Mouse (Mus musculus) thymus, postnatal 25 days (tissue): ENCODE measurements at regions not wholly inside any gene's neighbourhood (a gene's known extent, or its start where the extent isn't known, plus 50 kb on each side); places are given as distances from the start of the nearest gene placed in this dataset.
"Not testable (repeated sequence)": the region's sequence is repeated elsewhere in the genome, so short reads cannot be mapped to it uniquely, and the experiment has no call there.

Experiments
- DNase-seq: peaks from one replicate; pipeline ENCODE4 v3.0.0; 2022

- peak; percentile 61 for DNase-seq
Measured at GRCm38 (mm10) chr12:69485652-69486651, 96.9 kb downstream of the Vcpkmt start.

- DNase-seq, result no peak
Measured at GRCm38 (mm10) chr12:69481420-69481819, 101.4 kb downstream of the Vcpkmt start.

- peak; percentile 66 for DNase-seq
Measured at GRCm38 (mm10) chr12:69476631-69477091, 104.4 kb upstream of the Gm9887 start.

DNA sequence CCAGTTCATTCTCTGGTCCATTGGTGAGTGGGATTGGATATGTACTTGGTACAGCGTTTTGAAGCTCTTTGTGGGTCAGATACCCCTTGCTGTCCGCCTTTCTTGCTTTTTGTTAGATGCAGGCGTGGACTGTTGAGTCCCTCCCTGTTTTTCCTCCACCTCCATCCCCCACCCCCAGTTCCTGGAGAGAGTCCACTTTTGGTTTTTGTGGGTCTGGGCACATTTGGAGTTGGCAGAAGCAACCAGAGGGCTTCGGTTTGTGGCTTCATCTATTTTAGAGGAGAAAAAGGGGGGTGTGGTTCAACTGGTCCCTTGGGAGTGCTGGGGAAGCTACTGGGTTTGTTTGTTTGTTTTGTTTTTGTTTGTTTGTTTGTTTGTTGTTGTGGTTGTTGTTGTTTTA, 103.9 kb upstream of the Gm9887 start:
- DNase-seq, result no peak

DNA sequence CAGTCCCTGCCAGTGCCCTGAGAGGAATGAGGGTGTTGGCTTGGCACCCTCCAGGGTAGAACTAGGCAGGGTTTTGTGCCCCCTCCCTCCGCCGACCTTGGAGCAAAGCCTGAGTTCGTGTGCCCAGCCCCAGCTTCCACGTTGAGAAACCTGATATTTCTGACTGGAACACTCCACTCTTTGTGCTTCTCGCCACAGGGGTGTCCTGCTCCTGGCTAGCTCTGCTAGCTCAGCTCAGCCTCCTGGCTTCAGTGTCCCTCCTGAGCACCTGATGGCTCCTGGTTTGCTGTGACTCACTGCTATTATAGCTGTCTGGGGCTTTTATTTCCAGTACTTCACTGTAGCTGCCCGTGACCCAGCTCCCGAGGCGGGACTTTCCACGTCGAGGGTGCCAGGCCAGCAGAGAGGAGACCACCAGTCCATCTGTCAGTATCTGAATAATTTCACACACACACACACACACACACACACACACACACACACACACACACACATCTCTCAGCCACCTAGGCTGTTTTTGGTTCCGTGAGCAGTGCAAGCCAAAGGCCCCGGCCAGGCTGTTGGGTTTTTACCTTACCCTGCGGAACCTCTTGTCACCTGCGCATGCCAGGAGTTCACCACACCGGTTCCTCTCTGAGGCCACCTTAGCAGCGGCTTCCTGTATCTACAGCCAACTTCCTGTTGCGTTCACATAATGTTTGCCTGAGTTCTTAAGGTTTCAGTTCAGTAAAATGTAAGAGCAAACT, 102.8 kb upstream of the Gm9887 start:
- peak; percentile 72 for DNase-seq

DNA sequence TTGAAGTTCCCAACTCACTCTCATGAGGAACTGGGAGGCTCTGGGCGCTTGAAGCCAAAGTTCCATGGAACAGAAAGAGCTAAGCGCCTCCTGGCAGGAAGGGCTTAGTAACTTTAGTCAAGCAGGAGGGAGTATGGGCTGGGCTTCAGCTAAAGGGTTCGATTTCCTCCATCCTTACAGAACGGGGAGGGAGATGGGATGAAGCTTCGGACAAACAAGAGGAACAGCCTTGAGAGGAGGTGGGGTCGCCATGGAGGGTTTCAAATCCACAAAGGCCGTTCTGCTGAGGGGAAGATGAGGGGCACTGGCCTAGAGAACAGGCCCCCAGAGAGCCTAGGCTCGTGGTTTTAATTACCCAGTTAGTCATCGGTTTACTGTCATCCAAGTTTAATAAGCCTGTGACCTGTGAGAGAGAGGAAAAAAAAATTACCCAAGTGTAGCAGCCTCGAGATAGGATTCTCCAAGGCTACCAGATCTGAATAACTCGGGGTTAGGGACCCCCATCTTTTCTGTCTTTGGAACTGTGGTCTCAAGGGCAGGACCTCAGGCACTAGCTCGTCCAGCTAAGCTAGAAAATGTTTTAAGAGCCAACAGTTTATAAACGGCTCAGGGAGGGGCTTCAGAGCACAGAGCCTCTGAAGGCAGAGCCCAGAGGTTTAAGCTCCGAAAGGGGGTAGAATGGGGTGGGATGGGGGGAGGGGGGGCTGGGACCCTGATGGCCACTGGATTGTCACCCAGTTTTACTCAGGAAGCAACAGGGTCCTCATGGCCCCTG, 102.1 kb upstream of the Gm9887 start:
- DNase-seq, result no peak

DNA sequence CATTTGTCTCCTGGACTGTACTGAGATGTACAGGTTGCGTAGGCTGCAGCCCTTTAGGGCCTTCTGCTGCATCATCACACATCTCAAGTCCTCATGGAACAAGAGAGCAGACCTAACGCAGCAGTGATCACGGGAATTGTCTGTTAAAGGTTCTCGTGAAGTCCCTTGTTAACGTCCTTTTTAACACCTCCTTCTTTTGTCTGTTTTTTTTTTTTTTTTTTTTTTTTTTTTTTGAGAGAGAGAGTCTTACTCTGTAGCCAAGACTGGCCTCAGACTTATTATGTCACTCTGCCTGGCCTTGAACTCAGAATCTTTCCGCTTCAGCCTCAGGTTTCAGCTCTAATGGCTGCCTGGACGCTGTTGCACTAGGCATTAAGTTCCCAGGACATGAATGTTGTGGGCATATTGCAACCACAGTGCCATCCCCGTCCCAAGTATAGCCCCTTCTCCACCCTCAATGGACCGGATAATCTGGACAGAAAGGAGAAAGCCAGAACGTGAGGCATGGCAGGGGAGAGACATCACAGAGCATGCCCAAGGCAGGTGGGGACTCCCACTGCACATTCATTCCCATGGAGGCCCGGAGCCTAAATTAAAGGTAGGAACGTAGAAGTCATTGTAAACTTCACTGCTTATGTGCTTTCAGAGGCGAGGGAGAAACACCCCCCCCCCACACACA, 101.3 kb upstream of the Gm9887 start:
- DNase-seq, result no peak

DNA sequence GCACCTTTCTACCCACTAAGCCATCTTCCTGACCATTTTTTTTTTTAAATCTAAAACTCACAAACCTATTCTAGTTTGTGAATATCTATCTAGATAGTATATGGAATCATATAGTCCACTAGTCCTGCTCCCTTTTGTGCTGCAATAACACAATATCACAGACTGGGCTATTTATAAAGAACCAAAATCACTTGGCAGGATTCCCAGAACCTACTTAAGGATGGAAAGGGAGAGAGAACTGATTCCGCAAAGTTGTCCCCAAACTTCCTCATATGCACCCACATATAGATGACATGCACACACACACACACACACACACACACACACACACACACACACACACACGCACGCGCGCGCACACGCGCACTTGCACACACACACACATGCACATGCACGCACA, 100.7 kb upstream of the Gm9887 start:
- no peak for DNase-seq

DNA sequence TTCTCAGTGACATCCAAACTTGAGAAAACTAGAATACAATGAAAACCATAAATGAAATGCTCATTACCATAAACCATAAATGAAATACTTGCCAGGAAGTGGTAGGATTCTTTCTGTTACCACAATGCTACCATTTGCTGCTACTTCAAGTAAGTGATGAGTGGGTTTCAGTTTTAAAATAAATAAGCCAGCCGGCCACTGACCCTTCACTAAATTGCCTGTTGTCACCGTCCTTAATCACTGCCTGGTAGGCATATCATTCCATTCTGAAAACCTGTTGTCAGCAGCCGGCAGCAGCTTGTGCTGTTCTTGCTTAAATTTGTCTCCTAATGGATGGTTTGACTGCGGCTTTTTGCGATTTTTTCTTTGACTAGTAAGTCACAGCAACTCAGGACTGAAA, 99.6 kb upstream of the Gm9887 start:
- DNase-seq, result no peak

- no peak for DNase-seq
Measured at GRCm38 (mm10) chr12:69469004-69469403, 96.7 kb upstream of the Gm9887 start.

- DNase-seq, result no peak
Measured at GRCm38 (mm10) chr12:69467363-69467762, 95.1 kb upstream of the Gm9887 start.

GRCm38 (mm10) chr12:69464906-69465305, 92.6 kb upstream of the Gm9887 start:
- DNase-seq, result no peak

GRCm38 (mm10) chr12:69463327-69463726, 91.1 kb upstream of the Gm9887 start:
- DNase-seq, result not testable (repeated sequence)

- peak; percentile 81 for DNase-seq
Measured at GRCm38 (mm10) chr12:69461888-69462840, 89.9 kb upstream of the Gm9887 start.

DNA sequence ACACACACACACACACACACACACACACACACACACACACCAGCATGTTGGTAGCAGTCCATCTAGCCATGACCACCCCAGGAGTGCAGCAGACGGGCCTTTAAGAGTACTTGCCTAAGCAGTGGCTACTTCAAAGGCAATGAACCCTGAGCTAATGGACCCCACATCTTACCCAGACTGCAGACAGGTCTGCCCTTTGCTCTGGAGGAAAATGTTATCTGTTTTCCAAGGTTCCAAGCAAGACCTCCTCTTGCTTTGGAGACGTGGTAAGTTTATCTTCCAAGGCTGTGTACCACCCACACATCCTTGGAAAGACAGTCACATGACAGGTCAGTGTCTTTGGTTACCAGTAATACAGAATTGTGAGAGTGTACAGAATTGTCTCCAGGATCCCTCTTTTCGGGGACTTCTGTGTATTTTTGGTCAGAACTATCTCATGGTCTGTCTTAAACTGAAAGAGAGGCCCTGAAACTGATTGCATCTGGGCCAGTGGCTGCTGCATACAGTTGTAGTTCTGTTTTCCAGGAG, 88.4 kb upstream of the Gm9887 start:
- DNase-seq, result no peak

DNA sequence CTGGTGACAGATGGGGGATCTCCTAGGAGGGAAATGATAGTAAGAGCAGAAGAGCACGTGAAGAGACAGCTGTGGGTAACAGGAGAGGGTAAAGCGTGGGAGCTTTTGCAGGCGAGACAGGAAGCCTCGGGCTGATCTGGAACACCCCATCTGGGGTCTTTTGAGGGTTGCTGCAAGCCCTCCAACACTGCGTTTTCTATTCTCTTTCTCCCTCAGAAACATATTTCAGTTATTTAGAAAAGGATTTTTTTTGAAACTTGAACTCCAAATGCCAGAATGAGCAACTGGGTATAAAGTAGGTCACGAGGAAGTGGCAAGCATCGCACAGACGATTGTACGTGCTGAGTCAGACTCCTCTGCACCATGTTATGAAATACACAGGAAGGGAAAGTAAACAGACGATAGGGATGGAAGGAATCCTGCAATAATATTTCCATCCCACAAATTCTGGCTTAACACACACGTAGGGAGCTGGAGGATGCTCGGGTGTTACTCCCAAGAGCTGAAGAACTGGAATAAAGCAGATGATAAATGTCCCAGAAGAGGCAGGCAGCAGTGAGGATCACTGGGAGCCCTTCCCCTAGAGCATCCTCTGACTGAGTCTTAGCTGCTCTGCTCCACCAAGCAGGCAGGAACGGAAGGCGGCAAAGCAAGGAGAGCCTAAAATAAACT, 86.0 kb upstream of the Gm9887 start:
- peak; percentile 71 for DNase-seq

DNA sequence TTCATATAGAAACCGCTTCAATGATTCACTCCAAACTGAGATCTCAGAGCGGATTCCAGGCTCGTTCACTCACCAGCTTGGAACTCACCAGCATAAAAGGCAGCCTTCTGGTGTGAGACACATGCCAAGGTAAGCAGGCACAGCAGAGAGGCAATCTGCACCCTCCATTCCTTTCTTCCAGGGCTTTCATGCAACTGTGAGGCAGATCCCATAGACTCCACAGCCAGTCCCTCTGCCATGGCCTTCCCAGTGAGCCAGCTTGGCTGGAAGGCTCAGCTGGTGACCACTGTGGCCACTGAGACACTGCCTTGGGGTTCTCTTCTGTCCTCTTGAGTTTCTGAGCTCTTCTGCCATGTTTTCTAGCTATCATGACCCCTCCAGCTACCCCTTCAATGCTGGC, 84.5 kb upstream of the Gm9887 start:
- no peak for DNase-seq

DNA sequence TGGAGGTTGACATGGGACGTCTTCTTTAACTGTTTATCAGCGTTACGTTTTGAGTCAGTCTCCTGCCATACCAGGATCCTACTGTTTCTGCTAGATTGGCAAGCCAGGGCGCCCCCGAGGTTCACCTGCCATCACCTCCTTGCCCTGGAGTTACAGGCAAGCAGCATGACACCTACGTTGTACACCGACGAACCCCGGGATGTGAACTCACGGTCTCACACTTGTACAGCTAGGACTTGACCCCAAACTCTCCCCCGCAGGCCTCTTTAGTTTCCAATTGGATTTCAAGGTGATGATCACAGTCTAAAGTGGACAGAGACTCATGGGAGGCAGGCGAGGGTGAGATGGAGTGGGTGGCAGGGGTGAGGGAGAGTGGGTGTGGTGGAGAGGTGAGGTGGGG, 83.9 kb upstream of the Gm9887 start:
- DNase-seq, result no peak

DNA sequence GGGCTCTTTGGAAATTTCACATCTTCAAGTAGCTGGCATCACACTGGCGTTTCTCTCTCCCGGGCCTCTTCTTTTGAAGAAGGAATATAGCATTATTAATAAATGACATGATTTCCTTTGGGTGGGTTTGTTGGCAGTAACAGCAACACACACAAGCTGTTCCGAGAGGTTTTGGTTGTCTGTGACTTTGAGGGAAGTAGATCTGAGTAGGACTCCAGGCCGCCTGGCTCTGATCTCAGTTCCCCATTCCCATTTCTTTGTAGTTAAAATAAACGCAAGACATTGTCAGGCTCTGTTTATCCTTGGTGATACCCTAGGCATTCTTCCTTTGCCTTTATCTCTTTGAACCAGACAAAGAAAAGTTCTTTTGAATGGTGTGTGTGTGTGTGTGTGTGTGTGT, 83.3 kb upstream of the Gm9887 start:
- no peak for DNase-seq

DNA sequence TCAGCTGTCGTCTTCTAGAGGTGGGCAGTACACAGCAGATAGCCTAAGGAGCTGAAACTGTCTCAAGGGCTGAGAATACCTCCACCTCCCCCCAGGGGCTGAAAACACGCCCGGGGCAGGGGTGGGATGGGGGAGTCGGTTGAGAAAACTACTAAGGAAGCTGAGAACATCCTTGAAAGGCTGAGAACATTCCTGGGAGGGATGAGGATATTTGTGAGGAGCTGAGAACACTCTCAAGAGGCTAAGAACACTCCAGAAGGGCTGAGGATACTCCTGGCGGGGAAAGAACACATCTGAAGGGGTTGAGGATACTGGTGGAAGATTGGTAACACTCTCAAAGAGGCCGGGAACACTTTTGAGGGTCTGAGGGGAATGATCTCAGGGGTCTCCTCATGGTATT, 81.3 kb upstream of the Gm9887 start:
- DNase-seq, result no peak
